Mouse (Mus musculus): ENCODE results near the gene Phf19.
A peak's percentile ranks its signal among the peaks of the same experiment; 100 is the strongest.

Gene Phf19

DNA sequence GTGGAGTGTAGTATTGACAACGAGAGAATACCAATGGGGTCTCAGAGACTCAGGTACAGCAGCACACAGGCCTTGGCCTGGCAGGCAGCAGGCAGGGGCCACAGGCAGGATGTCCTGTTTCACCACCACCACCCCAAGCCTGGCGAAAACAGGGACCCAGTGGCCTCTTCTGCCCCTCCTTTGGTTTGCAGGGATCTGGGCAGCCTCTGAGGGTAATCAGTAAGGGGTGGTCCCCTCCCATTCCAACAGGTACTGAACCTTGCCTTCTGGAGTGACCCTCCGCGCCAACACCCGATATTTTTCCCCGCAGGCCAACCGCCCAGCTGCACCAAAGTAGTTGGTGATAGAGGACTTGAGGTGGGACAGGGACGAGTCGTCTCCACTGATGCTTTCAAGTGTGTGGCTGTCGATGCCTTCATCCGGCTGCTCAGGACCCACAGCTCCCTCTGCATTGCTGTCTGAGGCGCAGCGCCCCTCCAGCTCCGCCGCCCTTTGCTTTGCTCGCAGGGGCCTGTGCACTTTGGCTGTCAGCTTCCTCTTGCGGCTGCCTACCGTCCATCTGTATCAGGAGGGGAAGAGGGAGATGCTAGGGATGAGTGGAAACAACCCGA, 18.2 kb downstream of the Phf19 start:
- DNase-seq = no peak

DNA sequence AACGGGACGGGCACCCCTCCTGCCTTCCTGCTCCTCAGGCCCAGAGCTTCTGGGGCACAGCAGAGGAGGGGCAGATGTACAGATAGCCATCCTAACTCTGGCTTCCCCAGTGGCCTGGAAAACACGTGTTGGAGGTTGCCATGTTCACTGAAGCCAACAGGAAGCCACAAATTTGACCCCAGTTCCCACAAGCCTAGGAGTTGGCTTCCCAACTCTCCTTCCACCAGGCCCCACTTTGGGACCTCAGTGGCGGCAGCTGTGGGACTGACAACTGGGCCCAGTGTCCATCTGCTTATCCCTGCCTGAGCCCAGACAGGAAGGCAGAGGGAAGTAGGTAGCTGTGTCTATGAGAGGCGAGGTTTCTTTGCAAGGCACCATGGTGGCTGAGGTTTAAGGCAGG, 19.9 kb downstream of the Phf19 start:
- no peak for DNase-seq

DNA sequence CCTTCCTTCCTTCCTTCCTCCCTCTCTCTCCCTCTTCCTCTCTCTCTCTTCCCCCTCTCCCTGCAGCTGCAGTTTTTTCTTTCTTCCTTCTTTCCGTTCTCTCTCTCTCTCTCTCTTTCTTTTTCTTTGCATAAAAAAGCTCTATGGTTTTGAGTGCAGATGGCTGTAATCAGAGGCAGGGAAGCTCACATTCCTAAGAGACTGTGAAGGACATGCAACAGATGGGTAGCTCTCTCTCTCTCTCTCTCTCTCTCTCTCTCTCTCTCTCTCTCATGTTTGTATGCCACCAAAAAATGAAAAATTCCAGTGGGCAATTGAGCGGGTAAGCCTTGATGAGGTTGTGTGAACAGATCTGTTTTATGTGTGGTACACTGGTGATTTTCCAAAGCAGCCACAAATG, 29.6 kb downstream of the Phf19 start:
- DNase-seq = no peak

DNA sequence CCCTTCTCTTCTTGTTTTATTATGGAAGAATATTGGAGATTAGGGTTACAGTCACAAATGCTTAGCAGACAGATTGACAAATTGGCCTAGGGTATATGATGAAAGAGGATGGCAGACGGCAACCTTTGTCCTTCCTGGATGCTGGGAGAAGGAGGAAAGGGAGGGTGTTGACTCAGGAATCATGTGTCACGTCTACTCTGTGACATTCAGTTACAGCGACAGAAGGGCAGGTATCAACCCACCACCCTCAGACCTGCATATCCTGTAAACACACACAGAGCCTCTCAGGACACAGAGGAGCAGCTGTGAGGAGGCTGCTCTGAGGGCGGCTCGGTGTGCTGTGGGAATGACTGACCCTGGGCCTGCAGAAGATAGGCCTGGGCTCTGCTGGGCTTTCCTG, 30.6 kb downstream of the Phf19 start:
- DNase-seq = no peak

DNA sequence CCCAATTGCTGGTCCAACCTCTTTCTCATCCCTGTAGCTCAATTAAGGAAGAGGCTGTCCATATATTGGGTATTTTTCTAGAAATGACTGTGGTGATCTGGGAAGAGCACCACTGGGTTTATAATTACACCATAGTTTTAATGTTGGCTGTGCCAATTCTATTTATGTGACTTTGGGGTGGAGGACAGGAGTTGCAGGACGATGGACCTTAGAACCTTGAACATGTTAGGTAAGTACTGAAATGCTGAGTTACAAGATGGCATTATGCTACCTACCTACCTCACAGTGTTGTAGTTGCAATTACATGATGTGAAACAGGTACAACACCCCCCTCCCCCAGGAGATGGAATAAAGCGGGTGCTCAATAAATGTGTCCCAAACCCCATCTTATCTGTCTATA, 31.1 kb downstream of the Phf19 start:
- DNase-seq = no peak

DNA sequence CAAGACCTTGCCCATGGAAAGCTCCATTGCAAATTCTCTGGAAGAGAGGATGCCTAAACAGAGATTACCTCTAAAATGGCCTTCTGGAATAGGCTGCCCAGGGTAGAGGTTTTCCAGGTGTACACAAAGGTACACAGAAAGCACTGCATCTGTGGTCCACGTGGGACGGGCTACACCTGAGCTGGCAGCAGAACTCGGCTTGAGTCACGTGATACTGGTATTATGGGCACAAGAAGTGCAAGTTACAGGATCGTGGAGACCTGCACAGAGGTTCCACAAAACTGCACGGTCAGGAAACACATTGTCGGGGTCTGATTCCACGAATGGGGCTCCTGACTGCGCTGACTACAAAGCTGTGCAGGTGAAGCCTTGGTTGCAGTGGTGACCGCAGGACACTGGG, 33.8 kb downstream of the Phf19 start:
- no peak for DNase-seq

DNA sequence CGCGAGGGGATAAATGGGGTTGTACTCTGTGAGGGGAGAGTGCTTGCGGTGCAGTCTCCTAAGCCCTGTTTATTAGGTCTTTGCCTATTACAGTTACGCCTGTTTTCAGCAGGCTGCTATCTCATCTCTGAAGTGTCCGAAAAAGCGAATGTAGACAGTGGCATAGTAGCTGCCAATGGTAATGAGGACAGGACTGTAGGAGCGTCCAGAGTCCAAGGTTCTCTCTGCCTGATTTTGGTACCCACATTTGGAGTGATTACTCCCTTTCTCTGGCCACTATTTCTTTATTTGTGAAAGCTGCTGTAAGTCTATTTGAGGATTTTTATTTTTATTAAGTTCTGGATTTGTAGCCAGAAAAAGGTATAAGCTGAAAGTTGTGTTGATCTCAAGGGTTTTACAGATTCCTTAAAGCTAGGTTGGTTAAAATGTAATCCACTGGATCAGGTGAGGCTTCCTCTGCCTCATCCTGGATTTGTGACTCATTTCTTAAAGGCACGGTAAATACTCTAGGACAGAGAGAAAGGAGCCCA, 38.9 kb downstream of the Phf19 start, which contains the start of gene Psmd5:
TSS of gene Psmd5 (minus strand) at position 153 of the 530 bp plus-strand sequence.
- DNase-seq = no peak

DNA sequence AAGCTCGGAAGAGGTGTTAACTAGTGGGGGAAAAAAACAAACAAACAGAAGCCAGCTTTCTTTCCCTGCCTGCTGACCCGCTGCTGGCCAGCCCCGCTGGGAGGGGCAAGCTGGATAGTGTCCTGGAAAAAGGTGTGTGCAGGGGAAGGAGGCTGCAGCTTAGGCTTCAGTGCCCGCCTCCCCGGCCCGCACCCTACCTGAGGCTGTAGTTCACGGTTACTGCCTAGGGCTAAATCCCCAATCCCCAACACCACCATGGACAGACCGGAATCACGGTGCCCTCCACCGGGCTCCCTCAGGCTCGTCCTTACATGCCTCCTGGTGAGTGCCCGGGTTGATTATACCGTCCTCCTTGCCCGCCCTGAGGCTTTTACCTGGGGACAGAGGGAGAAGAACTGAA, 39.6 kb downstream of the Phf19 start, which contains the start of gene Cutal:
TSS of gene Cutal (plus strand) at position 126 of the 400 bp plus-strand sequence.
- DNase-seq = no peak

DNA sequence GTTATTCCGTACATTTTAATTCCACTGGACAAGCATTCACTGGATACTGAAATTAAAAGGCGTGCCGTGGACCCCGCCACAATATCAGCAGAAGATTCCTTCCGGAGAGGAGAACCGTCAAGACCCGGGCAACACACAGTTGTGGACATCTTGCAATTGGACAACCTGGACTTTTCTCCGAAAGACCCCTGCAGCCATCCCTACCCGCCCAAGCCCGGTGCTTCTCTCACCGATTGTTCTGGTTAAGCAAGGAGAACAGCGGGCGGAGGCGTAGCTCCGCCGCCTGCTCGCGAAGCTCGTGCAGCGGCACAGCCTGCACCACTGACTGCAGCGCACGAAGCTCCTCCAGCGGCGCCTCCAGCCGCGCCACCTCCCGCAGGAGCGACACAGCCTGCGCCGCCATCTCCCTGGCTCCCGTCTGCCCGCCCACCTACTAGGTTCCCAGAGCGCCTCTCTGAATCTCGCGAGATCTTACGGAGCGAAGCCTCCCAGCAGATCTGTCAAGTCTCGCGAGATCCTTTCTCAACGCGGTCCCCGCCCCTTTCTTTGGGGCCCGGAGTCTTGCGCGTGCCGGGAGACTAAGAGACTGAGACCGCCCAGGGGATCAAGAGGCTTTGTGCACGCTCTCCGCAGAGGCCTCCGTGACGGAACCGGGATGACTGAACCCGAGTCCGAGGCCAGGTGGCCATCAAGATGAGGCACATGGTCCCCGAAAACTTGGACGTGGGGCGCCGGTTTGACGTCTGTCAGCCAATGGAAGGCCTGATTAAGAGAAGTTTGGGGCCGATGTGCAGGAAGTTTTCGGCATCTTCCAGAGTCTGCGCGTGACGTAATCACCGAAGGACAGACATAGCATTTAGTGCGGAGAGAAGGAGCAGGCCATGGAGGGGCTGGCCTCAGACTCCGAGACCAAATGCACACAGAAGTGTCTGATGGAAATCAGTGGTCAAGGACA, 43.0 kb downstream of the Phf19 start:
- DNase-seq = peak; percentile 95

DNA sequence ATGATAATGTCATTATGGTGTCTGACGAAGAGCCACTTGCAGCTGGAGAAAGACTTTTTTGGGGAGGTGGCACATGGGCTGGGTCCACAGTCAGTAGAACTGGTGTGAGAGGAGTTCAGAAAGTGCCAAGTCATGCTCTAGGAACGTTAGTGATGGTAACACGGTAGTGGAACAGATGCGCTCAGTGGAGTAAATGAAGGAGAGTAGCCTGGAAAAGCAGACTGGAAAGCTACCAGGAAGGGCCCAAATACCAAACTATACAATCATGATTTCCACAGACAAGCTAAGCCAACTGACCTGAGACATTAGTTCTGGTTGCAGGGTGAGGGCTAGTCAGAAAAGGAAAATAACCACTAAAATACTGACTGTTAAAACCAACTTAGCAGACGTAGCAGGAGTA, 44.1 kb downstream of the Phf19 start:
- no peak for DNase-seq

DNA sequence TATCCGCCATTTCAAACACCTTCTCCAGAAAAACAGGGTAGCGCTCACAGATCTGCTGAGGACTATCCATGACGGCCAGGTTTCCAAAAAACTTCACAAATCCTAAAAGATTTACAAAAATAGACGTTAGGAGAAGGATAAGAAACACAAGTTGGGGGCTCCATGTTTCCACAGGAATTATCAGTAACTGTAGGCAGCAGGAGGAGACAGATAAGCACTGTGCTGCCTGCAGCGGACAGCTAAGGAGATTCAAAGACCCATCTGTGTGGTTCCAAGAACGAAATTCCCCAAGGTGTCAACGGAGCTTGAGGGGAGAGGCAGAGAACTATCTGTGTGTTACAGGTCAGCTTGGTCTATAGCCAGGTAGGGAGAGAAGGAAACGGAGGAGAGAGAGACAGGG, 56.1 kb downstream of the Phf19 start:
- DNase-seq = no peak

DNA sequence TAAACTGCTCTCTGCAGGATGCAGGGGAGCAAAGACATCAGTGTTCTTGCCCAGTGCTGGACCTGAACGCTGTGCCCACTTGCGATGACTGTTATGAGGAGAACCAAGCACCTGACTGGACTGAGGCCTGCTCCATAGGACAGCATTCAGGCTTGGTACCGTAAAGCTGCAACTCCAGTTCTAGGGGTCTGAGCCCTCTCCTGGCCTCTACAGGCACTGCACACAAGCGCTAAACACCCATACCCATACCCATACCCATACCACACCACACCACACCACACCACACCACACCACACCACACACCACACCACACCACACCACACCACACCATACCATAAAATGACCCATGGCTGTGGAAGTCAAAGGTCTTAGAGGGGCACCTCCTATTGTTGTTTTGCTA, 58.6 kb downstream of the Phf19 start:
- no peak for DNase-seq

DNA sequence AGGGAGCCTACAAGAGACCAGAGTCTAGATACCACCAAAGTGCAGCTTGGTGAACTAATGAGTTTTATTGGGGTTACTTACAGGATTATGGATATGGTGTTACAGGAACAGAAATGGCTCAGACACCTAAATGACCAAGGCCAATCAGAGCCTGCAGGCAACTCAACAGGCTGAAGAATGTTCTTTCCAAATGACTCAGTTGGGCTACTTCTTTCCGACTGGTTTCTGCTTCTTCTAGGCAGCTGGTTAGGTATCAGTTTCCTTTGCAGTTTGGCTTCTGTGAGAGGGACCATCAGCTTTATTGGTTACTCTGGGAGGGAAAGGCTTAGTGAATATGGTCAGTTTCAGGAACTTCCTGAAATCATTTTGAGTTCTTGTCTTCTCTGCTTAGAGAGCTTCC, 66.1 kb downstream of the Phf19 start:
- no peak for DNase-seq
